Mouse (Mus musculus): ENCODE results near the gene Prkca. TPM values are rescaled to one million over a fixed set of nuclear protein-coding genes. Genes with fewer than 3 reads are reported as not detected.

Prkca gene
- polyA plus RNA-seq, 1 experiment from 2014 or later, result 7.2 TPM

DNA sequence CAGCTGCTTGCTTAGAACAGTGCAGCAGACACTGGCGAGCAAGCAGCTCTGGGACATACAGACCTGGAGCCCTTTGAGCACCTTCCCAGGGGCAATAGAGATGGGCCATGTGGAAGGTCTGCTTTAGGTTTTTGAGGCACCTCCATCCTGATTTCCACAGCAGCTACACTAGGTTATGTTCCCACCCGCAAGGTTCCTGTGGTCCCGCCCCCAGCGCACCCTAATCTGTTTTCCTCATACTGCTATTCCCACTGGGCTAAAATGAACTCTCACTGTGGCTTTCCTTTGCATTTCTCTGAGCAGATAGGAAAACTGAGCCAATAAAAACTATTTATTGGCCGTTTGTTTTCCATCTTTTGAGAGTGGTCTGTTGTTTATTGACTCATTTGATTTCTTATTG is 308.0 kb downstream of the Prkca start:
- WGBS, result 89% methylated on average over 5 of the region's 5 CpGs
- H3K4me1 ChIP-seq, result peaks cover 4% of the 10 kb centered on the region; the same call in 1 of the 2 replicates
- no peaks in the 10 kb centered on the region for H3K9me3 ChIP-seq
- no peaks in the 10 kb centered on the region for H3K36me3 ChIP-seq (replicated peaks)
- H3K27ac ChIP-seq, result no peak overlapping the region
- no peak overlapping the region for H3K4me2 ChIP-seq
- ATAC-seq (replicated peaks), result no peak
- no peak overlapping the region for H3K9ac ChIP-seq
- H3K4me3 ChIP-seq, result no peak overlapping the region
- H3K27me3 ChIP-seq (replicated peaks), result no peaks in the 10 kb centered on the region

DNA sequence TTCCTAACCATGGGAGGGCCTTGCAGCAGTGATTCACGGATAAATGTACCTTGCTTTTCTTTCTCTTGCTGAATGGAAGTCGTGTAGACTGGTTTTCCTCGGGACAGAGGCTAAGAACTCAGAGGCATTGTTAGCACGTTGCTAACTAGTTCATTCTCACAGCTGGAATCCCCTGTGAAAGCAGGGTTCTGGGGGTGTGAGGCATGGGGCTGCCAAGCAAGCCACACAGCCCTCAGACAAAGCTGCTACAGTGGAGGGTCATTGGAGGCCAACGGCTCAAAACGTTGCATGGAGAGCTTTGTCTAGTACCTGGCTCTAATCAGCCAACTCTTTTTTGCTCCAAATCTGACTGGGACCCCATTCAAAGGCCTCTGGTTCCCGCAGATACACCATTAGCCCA is 309.4 kb downstream of the Prkca start:
- H3K36me3 ChIP-seq (replicated peaks), result no peaks in the 10 kb centered on the region
- no peak overlapping the region for H3K9ac ChIP-seq
- 7% methylated on average over 7 of the region's 7 CpGs for WGBS
- ATAC-seq (replicated peaks), result 0 out of 2 replicates have a peak, but pooled peaks have one; percentile 20
- H3K4me3 ChIP-seq, result no peak overlapping the region
- no peaks in the 10 kb centered on the region for H3K9me3 ChIP-seq
- H3K27me3 ChIP-seq (replicated peaks), result no peaks in the 10 kb centered on the region
- no peak overlapping the region for H3K27ac ChIP-seq
- no peak overlapping the region for H3K4me2 ChIP-seq
- H3K4me1 ChIP-seq, result peaks cover 4% of the 10 kb centered on the region; the same call in 1 of the 2 replicates

GRCm38 (mm10) chr11:108032568-108032967 is 311.2 kb downstream of the Prkca start:
- no peaks in the 10 kb centered on the region for H3K27me3 ChIP-seq (replicated peaks)
- H3K4me1 ChIP-seq, result no peaks in the 10 kb centered on the region; the same call in 1 of the 2 replicates
- H3K36me3 ChIP-seq (replicated peaks), result no peaks in the 10 kb centered on the region
- ATAC-seq (replicated peaks), result no peak
- WGBS, result 64% methylated on average over 10 of the region's 10 CpGs
- H3K9me3 ChIP-seq, result no peaks in the 10 kb centered on the region
- no peak overlapping the region for H3K9ac ChIP-seq
- no peak overlapping the region for H3K4me2 ChIP-seq
- H3K4me3 ChIP-seq, result no peak overlapping the region
- no peak overlapping the region for H3K27ac ChIP-seq

DNA sequence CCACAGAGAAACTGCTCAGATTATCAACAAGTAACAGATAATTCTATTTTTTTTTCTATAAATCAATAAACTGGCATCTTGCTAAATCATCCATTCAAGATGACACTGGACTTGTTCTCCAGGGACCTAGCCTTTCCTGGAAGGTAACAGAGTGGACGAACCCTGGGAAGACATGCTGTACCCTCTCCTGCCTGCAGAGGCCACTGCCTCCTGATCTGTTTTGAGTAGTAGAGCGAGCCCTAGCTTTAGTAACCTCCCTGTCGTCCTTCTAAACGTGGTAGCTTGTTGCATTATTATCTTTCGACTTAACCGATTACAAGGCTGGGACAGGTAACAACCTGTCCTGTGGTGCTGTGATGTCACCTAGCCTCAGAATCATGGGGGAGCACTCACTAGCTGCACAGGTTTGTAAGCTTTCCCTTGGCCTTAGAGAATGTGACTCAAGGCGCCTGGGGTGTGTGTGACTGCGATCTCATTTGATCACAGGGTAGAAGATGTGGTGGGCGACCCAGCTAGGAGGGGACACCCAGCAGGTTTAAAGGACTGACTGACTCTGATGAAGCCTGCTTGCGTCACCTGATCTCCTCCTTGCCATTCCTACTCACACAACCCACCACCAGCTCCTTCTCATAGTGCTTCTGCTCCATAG is 312.6 kb downstream of the Prkca start:
- H3K4me1 ChIP-seq, result no peaks in the 10 kb centered on the region; the same call in 1 of the 2 replicates
- peak; percentile 71 for ATAC-seq (replicated peaks)
- WGBS, result 54% methylated on average over 10 of the region's 10 CpGs
- no peak overlapping the region for H3K4me3 ChIP-seq
- H3K27me3 ChIP-seq (replicated peaks), result no peaks in the 10 kb centered on the region
- no peaks in the 10 kb centered on the region for H3K9me3 ChIP-seq
- H3K36me3 ChIP-seq (replicated peaks), result no peaks in the 10 kb centered on the region
- no peak overlapping the region for H3K9ac ChIP-seq
- H3K4me2 ChIP-seq, result no peak overlapping the region
- H3K27ac ChIP-seq, result no peak overlapping the region

GRCm38 (mm10) chr11:108029321-108029720 is 314.4 kb downstream of the Prkca start:
- Histone ChIP-seq H3K9me3 (no peaks in the 10 kb centered on the region), H3K27me3 (replicated peaks) (no peaks in the 10 kb centered on the region), H3K4me1 (no peaks in the 10 kb centered on the region; the same call in 1 of the 2 replicates), H3K27ac (no peak overlapping the region), H3K36me3 (replicated peaks) (no peaks in the 10 kb centered on the region), H3K4me3 (no peak overlapping the region), H3K9ac (no peak overlapping the region), H3K4me2 (no peak overlapping the region)
- WGBS, result 92% methylated on average over 11 of the region's 11 CpGs
- no peak for ATAC-seq (replicated peaks)

- Histone ChIP-seq H3K4me3 (no peak overlapping the region), H3K9me3 (no peaks in the 10 kb centered on the region), H3K4me2 (no peak overlapping the region), H3K27me3 (replicated peaks) (no peaks in the 10 kb centered on the region), H3K27ac (no peak overlapping the region), H3K9ac (no peak overlapping the region), H3K4me1 (no peaks in the 10 kb centered on the region; the same call in 1 of the 2 replicates), H3K36me3 (replicated peaks) (no peaks in the 10 kb centered on the region)
- WGBS, result 75% methylated on average over 12 of the region's 12 CpGs
- ATAC-seq (replicated peaks), result no peak
These were observed 315.3 kb downstream of the Prkca start for GRCm38 (mm10) chr11:108028398-108028797.

GRCm38 (mm10) chr11:108025726-108026425 is 317.9 kb downstream of the Prkca start:
- no peak overlapping the region for H3K9ac ChIP-seq
- H3K36me3 ChIP-seq (replicated peaks), result no peaks in the 10 kb centered on the region
- no peak overlapping the region for H3K27ac ChIP-seq
- no peak overlapping the region for H3K4me2 ChIP-seq
- 0 out of 2 replicates have a peak, but pooled peaks have one; percentile 42 for ATAC-seq (replicated peaks)
- no peaks in the 10 kb centered on the region for H3K9me3 ChIP-seq
- H3K4me3 ChIP-seq, result no peak overlapping the region
- no peaks in the 10 kb centered on the region for H3K4me1 ChIP-seq
- WGBS, result 59% methylated on average over 7 of the region's 7 CpGs
- no peaks in the 10 kb centered on the region for H3K27me3 ChIP-seq (replicated peaks)

- Histone ChIP-seq H3K27me3 (replicated peaks) (no peaks in the 10 kb centered on the region), H3K4me2 (no peak overlapping the region), H3K9ac (no peak overlapping the region), H3K36me3 (replicated peaks) (no peaks in the 10 kb centered on the region), H3K27ac (no peak overlapping the region), H3K4me1 (no peaks in the 10 kb centered on the region), H3K4me3 (no peak overlapping the region), H3K9me3 (no peaks in the 10 kb centered on the region)
- WGBS, result 73% methylated on average over 14 of the region's 14 CpGs
- ATAC-seq (replicated peaks), result no peak
These were observed 320.5 kb downstream of the Prkca start for GRCm38 (mm10) chr11:108023188-108023587.

DNA sequence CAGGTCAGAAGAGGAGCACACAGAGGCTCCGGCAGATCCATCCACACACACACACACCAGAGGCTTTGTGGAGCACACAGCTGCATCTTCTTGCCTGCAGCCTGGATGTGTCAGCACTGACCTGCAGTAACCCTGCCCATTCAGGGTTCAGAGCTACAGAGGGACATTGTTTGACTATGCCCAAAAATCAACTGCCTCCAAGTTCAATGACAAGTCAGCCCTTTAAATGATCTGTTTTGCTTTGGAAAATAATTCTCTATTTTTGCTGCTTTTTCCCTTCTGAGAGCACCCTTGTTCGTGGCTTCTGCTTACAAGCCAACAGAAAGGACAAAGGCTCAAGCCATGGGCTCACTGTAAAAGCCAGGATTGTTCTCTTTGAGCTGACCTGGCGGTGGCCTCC is 322.8 kb downstream of the Prkca start:
- 66% methylated on average over 3 of the region's 3 CpGs for WGBS
- no peak overlapping the region for H3K27ac ChIP-seq
- no peak for ATAC-seq (replicated peaks)
- H3K27me3 ChIP-seq (replicated peaks), result no peaks in the 10 kb centered on the region
- H3K4me2 ChIP-seq, result no peak overlapping the region
- H3K36me3 ChIP-seq (replicated peaks), result no peaks in the 10 kb centered on the region
- H3K9ac ChIP-seq, result no peak overlapping the region
- no peaks in the 10 kb centered on the region for H3K9me3 ChIP-seq
- no peak overlapping the region for H3K4me3 ChIP-seq
- H3K4me1 ChIP-seq, result no peaks in the 10 kb centered on the region

DNA sequence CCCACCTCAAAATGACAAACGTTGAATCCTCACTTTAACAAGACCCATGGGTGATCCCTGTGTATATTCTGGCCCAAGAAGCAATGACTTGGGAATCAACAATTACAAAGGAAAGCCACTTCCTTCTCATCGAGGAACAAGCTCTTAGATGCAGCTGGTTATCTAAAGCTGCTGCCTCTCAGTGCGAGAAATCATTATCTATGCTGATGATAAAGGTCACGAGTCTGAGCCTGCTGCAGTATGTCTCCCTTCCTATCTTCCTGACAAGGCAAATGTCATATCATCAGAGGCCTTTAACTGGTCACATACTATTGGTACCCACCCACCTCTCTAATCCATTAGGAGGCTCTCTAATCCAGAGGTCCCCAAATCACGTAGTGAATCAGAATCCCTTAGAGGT is 328.4 kb downstream of the Prkca start:
- 89% methylated on average over 5 of the region's 5 CpGs for WGBS
- no peaks in the 10 kb centered on the region for H3K36me3 ChIP-seq (replicated peaks)
- H3K27me3 ChIP-seq (replicated peaks), result no peaks in the 10 kb centered on the region
- H3K4me1 ChIP-seq, result no peaks in the 10 kb centered on the region
- no peak overlapping the region for H3K4me2 ChIP-seq
- no peak overlapping the region for H3K4me3 ChIP-seq
- no peak for ATAC-seq (replicated peaks)
- no peak overlapping the region for H3K27ac ChIP-seq
- H3K9ac ChIP-seq, result no peak overlapping the region
- no peaks in the 10 kb centered on the region for H3K9me3 ChIP-seq

- no peak overlapping the region for H3K9ac ChIP-seq
- no peak overlapping the region for H3K27ac ChIP-seq
- H3K4me3 ChIP-seq, result no peak overlapping the region
- WGBS, result 50% methylated on average over 5 of the region's 5 CpGs
- H3K36me3 ChIP-seq (replicated peaks), result no peaks in the 10 kb centered on the region
- H3K4me2 ChIP-seq, result no peak overlapping the region
- H3K4me1 ChIP-seq, result no peaks in the 10 kb centered on the region
- H3K27me3 ChIP-seq (replicated peaks), result no peaks in the 10 kb centered on the region
- ATAC-seq (replicated peaks), result no peak
- H3K9me3 ChIP-seq, result no peaks in the 10 kb centered on the region
These were observed 330.3 kb downstream of the Prkca start for GRCm38 (mm10) chr11:108013390-108013789.

DNA sequence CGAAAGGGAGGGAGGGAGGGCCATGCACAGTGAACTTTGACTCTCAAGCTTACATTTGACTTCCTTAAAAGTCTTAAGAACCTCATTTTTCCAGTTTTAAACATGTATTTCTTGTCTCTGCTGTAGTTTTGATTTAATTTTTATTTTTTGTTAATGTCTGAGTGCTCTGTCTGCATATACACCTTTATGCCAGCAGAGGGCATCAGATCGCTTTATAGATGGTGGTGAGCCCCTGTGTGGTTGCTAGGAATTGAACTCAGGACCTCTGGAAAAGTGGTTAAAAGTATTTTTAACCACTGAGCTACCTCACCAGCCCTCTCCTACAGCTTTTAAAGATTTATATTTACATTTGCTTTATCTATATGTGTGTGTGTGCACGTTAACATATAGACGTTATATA is 333.3 kb downstream of the Prkca start:
- 75% methylated on average over 4 of the region's 4 CpGs for WGBS
- Histone ChIP-seq H3K4me2 (no peak overlapping the region), H3K27me3 (replicated peaks) (no peaks in the 10 kb centered on the region), H3K27ac (no peak overlapping the region), H3K36me3 (replicated peaks) (no peaks in the 10 kb centered on the region), H3K4me3 (no peak overlapping the region), H3K9me3 (no peaks in the 10 kb centered on the region), H3K4me1 (no peaks in the 10 kb centered on the region), H3K9ac (no peak overlapping the region)
- ATAC-seq (replicated peaks), result no peak

GRCm38 (mm10) chr11:107998891-107999290 is 344.8 kb downstream of the Prkca start:
- Histone ChIP-seq H3K9me3 (no peaks in the 10 kb centered on the region), H3K4me2 (no peak overlapping the region), H3K27ac (no peak overlapping the region), H3K9ac (no peak overlapping the region), H3K4me1 (no peaks in the 10 kb centered on the region), H3K36me3 (replicated peaks) (no peaks in the 10 kb centered on the region), H3K27me3 (replicated peaks) (no peaks in the 10 kb centered on the region), H3K4me3 (no peak overlapping the region)
- ATAC-seq (replicated peaks), result no peak
- WGBS, result 82% methylated on average over 3 of the region's 3 CpGs
